ENCODE assay signal across 7 mouse cellular contexts in genomic region chr1:159393070-159393699, GRCm38 (mm10).
DNase-seq lines count a peak whose midpoint lies in the region; ATAC-seq and TF ChIP-seq lines count a peak whose summit lies in the region.

No protein-coding gene starts in this region.

- TF ChIP-seq CTCF in kidney, adult 2 months (conservative IDR thresholded peaks at IDR 0.05; ENCODE audit: insufficient read depth, insufficient read length, low read depth, low read length), result no peak

- intact Hi-C loops in left cerebral cortex, postnatal 36 days (cut with DNase I), result loop anchor here (10.0 kb wide), 2 partner anchors 272 to 792 kb away; no protein-coding TSS in a partner anchor

- H3K36me3 ChIP-seq in kidney, adult 2 months (ENCODE audit: control insufficient read depth, insufficient read depth, low read length), result no peaks in the 10 kb centered on the region
- H3K36me3 ChIP-seq in midbrain, embryonic 16.5 days (ENCODE audit: control insufficient read depth, insufficient read depth, low read length), result no peaks in the 10 kb centered on the region

- no peak for TF ChIP-seq POLR2A in kidney, adult 2 months (IDR thresholded peaks at IDR 0.05; ENCODE audit: low read depth, low read length)

- WGBS in kidney, adult 2 months, result 16% methylated on average over 6 of the region's 6 CpGs
- 35% methylated on average over 6 of the region's 6 CpGs for whole genome bisulfite sequencing in midbrain, embryonic 16.5 days

- no peak overlapping the region for H3K4me2 ChIP-seq in midbrain, embryonic 16.5 days (ENCODE audit: low read length)

- no peak overlapping the region for H3K4me3 ChIP-seq in kidney, adult 2 months (ENCODE audit: insufficient read depth, low read depth, low read length)
- no peak overlapping the region for H3K4me3 ChIP-seq in midbrain, embryonic 16.5 days (ENCODE audit: low read depth, low read length)

- no peaks in the 10 kb centered on the region for H3K27me3 ChIP-seq in kidney, adult 2 months (replicated peaks; ENCODE audit: control insufficient read depth, insufficient read depth, low read length)
- H3K27me3 ChIP-seq in midbrain, embryonic 16.5 days (ENCODE audit: control insufficient read depth, insufficient read depth, low read depth, low read length), result no peaks in the 10 kb centered on the region

- peak overlapping the region; percentile 46 for H3K27ac ChIP-seq in kidney, adult 2 months (ENCODE audit: insufficient read depth, low read depth, low read length)
- H3K27ac ChIP-seq in midbrain, embryonic 16.5 days (ENCODE audit: low read length), result no peak overlapping the region

- peak; percentile 94 for DNase-seq in 3T3-L1 (ENCODE audit: low read depth, low spot score)
- peak; percentile 80 for DNase-seq in Muller cell, postnatal 12 days (ENCODE audit: inconsistent ontology term)
- DNase-seq in frontal cortex, postnatal 10 days (ENCODE audit: low spot score in 2 of 2), result peak; percentile 46 to 48
- peak; percentile 58 for DNase-seq in kidney, adult 2 months
- DNase-seq in left cerebral cortex, postnatal 36 days (ENCODE audit: low spot score in 2 of 2), result peak; percentile 77 to 83
- DNase-seq in skeletal muscle tissue, adult 2 months (ENCODE audit: low read depth, low spot score), result peak; percentile 78

- no peaks in the 10 kb centered on the region for H3K9me3 ChIP-seq in midbrain, embryonic 16.5 days (replicated peaks; ENCODE audit: control insufficient read depth, low read length, poor library complexity, severe bottlenecking)

- H3K4me1 ChIP-seq in kidney, adult 2 months (ENCODE audit: control insufficient read depth, insufficient read depth, low read length), result no peaks in the 10 kb centered on the region
- H3K4me1 ChIP-seq in midbrain, embryonic 16.5 days (ENCODE audit: control insufficient read depth, insufficient read depth, low read length), result no peaks in the 10 kb centered on the region; the same call in 1 of the 2 replicates

- H3K9ac ChIP-seq in midbrain, embryonic 16.5 days (ENCODE audit: low read depth, low read length), result no peak overlapping the region

- ATAC-seq in midbrain, embryonic 16.5 days, result no peak
